Mouse (Mus musculus): ENCODE measurements at regions not wholly inside any gene's neighbourhood (a gene's known extent, or its start where the extent isn't known, plus 50 kb on each side); places are given as distances from the start of the nearest gene placed in this dataset.

GRCm38 (mm10) chr5:33492604-33493315, 59.0 kb upstream of the Nkx1-1 start:
- Histone ChIP-seq H3K4me3 (ENCODE audit: insufficient read depth, low read length) (no peak overlapping the region), H3K27ac (ENCODE audit: insufficient read depth, low read length) (no peak overlapping the region), H3K4me1 (ENCODE audit: control insufficient read depth, insufficient read depth, low read length) (no peaks in the 10 kb centered on the region)
- TF ChIP-seq CTCF (IDR thresholded peaks at IDR 0.05; ENCODE audit: extremely low read depth, insufficient read depth, low read length) (no peak), POLR2A (IDR thresholded peaks at IDR 0.05; ENCODE audit: extremely low read depth, insufficient read depth, low read length) (no peak)

- Histone ChIP-seq H3K27ac (ENCODE audit: insufficient read depth, low read length) (no peak overlapping the region), H3K4me1 (ENCODE audit: control insufficient read depth, insufficient read depth, low read length) (no peaks in the 10 kb centered on the region), H3K4me3 (ENCODE audit: insufficient read depth, low read length) (no peak overlapping the region)
- TF ChIP-seq POLR2A (IDR thresholded peaks at IDR 0.05; ENCODE audit: extremely low read depth, insufficient read depth, low read length) (no peak), CTCF (IDR thresholded peaks at IDR 0.05; ENCODE audit: extremely low read depth, insufficient read depth, low read length) (no peak)
Observed at GRCm38 (mm10) chr5:33489286-33489685, 55.5 kb upstream of the Nkx1-1 start.

DNA sequence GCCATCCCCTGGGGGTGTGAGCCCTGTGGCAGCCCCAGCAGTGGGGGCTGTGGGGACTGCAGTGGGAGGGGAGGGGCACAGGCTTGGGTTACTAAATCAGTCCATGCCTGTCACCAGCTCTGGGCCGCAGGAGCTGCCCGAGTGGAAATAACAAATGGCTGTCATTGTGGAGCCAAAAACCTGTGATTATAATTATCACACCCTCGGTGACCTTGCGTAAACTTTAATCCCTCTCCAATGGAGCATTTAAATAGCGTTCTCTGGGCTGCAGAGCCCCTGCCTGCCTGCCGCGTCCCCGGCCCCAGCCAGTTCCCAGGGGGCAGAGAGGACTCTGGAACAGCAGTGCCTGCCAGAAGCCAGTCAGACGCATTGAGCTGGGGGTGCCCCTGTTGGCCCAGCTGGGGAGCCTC, 54.4 kb upstream of the Nkx1-1 start:
- Histone ChIP-seq H3K4me3 (ENCODE audit: insufficient read depth, low read length) (no peak overlapping the region), H3K27ac (ENCODE audit: insufficient read depth, low read length) (no peak overlapping the region), H3K4me1 (ENCODE audit: control insufficient read depth, insufficient read depth, low read length) (no peaks in the 10 kb centered on the region)
- TF ChIP-seq CTCF (IDR thresholded peaks at IDR 0.05; ENCODE audit: extremely low read depth, insufficient read depth, low read length) = no peak
- no peak for TF ChIP-seq POLR2A (IDR thresholded peaks at IDR 0.05; ENCODE audit: extremely low read depth, insufficient read depth, low read length)

GRCm38 (mm10) chr5:33485765-33486164, 52.0 kb upstream of the Nkx1-1 start:
- Histone ChIP-seq H3K4me1 (ENCODE audit: control insufficient read depth, insufficient read depth, low read length) (no peaks in the 10 kb centered on the region), H3K4me3 (ENCODE audit: insufficient read depth, low read length) (no peak overlapping the region), H3K27ac (ENCODE audit: insufficient read depth, low read length) (no peak overlapping the region)
- no peak for TF ChIP-seq POLR2A (IDR thresholded peaks at IDR 0.05; ENCODE audit: extremely low read depth, insufficient read depth, low read length)
- no peak for TF ChIP-seq CTCF (IDR thresholded peaks at IDR 0.05; ENCODE audit: extremely low read depth, insufficient read depth, low read length)
